Mouse (Mus musculus): ENCODE measurements around the gene Eps15.

Gene Eps15

GRCm38 (mm10) chr4:109268903-109269302 lies 11.2 kb upstream of the Eps15 start:
- no peak for DNase-seq (ENCODE audit: low spot score in 2 of 2)

DNA sequence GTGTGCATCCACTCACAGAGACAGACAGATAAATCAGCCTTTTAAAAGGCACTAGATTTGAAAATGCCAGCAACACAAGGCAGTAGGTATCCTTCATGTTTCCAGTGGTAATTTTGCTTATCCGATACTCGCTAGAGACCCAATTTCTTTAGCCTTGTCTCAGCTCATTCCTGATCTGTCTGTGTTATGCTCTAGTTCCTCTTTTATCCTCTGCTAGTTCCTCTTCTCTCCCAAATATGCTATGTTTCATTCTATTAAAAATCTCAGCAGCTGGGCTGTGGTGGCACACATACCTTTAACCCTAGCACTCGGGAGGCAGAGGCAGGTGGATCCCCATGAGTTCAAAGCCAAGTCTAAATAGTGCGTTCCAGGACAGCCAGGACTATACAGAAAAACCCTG lies 8.3 kb upstream of the Eps15 start:
- no peak for DNase-seq (ENCODE audit: low spot score in 2 of 2)

DNA sequence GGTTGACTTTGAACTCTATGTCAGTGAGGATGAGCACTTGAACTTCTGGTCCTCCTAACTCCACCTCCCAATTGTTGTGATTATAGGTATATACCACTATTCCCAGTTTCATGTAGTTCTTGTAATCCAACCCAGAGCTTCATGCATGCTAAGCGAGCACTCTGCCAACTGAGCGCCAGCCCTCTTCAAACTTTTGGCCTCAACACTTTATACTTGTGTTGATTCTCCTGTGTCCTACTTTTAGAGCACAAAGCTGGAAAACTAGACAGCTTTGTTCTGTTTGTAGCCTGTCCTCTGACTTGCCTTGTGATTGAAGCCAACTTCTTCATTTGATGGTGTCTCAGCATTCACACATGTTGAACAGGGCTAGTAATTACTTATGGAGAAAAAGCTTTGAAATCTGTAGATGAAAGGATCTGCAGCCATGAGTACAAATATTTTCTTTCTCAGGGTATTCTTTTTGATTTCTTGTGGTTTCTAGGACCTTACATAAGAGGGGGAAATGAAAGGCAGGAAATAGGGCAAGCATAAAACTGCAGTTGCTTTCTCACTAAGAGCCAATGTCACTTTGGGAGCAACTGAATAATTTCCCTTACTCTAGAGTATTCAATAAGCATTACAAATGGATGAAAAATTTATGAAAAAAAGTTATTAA lies 6.4 kb upstream of the Eps15 start:
- DNase-seq (ENCODE audit: low spot score in 2 of 2): no peak

GRCm38 (mm10) chr4:109280459-109281160 lies 542 bp downstream of the Eps15 start:
- DNase-seq (ENCODE audit: low spot score in 2 of 2): peak; percentile 27 to 42

DNA sequence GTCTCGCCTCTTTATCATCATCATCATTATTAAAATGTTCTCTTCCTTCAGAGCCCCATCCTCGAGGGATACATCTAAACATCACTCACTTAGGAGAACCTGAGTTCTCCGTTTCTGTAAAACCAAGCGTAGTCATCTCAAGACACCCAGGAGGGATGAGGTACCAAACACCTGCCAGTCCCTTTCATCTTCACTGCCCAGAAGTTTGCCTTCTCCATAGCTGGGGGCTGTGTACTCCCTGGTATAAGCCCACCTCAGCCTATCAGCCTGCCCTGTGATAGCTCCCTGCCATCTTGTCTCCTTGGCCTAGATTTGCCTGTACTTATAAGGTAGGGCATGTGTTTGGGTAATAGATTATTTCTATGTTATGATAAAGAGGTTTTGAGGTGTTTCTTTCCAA lies 1.1 kb downstream of the Eps15 start:
- DNase-seq (ENCODE audit: low spot score in 2 of 2): no peak

DNA sequence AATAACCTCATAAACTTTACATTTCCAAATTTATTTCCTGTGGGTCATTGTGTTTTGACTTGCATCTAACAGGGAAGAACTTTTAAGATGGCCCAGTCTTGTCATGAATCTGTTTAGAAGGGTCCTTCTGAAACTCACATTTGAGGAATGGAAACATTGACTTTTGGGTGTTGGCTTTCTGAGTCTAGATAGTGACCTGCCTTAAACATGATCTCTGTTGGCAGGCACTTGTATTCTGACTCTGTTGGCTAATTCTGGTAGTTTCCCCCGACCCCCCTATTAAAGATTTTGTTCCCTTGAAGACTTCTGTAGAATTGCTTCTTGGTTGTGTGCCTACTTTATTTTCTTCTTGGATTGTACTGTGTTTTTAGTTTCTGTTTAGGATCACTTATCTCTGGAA lies 1.9 kb downstream of the Eps15 start:
- no peak for DNase-seq (ENCODE audit: low spot score in 2 of 2)

DNA sequence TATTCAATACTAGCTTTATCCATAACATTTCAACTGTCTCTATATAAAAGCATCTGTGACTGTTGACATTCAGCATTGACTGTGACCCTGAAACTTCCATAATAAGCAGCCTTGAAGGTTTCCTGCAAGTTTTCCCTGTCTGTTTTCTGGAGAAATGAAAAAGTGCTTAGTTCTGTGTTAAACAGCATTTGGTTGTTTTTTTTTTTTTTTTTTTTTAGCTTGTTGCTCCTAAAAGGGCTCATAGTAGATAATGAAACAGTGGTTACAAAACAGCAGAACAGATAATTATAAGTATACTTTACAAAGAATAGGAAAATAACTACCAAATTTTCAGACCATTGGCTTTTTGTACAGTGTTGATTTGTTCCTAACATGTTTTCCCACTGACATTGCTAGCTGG lies 14.6 kb downstream of the Eps15 start:
- DNase-seq (ENCODE audit: low spot score in 2 of 2): no peak

DNA sequence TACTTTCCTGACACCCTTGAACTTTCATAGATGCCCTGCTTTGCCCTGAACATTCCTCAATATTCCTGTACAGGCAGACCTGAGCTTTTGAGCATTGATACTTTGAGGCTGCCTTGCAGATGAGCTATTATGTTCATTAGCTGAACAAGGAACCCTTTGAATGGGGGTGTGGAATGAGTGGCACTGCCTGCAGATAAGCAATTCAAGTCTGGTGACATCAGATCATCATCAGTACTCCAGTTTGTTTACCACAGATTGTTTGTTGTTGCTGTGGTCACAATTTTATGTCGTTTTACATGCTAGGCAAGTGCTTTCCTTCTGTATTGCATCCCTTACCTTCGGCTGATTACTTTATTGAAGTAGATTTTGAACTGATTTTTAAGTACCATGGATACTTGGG lies 16.4 kb downstream of the Eps15 start:
- DNase-seq (ENCODE audit: low spot score in 2 of 2): no peak

DNA sequence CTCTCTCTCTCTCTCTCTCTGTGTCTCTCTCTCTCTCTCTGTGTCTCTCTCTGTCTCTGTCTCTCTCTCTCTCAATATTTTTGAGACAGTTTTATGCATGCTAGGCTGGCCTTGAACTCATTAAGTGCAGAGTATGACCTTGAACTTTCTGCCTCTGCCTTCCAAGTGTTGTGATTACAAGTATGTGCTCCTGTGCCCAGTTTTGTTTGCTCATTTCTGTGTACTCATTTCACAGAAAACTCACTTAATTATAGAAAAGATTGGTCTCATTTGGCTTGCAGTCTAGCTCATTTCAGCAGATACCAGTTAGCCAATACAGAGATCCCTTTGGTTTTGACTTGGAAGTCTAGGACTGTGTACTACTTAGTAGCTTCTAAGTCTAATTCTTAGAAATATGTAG lies 19.1 kb downstream of the Eps15 start:
- no peak for DNase-seq (ENCODE audit: low spot score in 2 of 2)

DNA sequence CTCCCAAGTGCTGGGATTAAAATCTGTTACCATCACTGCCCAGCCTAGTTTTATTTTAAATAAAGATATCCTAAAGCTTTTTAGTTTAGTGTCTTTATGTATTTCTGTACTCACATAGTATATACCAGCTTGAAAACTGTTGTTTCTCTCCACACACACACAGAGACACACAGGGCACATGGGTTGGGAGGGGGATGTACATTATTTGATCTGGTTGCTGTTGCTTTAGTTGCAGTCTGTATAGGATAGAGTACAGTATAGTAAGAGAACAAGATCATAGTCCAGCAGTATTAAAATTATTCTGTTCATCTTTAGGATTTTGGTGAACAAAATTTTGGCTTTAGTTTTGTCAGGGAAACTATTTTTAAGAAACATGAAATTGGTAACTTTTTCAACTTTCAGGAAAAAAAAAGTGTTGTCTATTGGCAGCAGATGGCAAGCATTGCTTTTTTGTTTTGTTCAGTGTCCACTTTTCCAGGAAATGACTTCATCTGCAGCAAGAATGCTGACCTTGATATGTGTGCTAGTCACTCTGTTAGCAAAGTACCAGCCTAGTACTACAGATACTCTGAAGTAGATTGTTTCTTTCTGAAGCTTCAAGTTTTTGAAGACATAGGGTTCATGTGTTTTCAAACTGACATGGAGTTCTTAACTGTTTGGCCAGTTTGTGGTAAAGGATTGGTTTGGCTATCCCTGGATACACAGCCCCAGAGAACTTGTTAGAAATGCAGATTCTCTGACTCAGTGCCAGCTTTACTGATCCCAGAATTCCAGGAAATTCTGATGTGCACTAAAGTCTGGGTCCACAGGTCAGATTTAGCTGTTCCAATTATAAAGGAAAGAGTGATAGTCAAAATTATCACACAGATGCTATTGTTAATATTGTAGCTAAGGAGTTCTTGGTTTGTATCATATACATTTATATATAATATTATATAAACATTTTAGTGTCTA lies 37.1 kb downstream of the Eps15 start:
- DNase-seq (ENCODE audit: low spot score in 2 of 2): no peak

DNA sequence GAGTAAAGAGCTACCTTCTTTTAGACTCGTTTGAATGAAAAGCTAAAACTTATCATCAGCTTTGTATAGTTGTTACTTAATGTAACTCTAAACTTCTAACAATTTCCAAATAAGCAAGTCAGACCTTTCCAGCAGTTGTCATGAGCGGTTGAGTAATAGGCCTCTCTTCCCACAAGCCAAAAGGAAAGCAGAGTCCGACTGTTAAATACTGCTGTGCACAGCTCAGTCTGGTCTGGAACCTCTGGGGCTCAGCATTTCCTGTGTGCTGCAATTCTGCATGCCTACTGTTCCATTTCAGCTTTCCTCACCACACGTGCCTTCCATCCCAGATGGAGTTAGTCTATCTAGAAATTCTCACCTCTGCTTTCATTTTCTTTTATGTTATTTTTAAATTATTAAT lies 56.7 kb downstream of the Eps15 start:
- DNase-seq (ENCODE audit: low spot score in 2 of 2): no peak

DNA sequence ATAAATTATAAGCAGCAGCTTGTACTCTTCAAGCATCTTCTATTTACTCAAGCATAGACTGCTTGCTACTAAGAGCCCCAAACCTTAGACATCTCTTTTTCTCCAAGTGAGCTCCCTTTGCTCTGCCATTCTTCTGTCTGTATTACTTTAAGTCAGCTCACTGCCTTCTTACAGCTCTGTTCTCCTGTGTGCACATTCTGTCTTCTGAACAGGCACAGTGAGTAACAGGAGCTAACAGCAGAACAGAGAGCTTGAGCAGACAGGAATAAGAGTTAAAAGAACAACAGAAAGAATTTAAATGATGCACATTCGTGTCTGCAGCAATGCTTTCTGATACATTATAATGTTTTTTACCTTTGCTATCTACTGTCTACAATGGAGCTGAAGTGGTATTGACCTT lies 61.2 kb downstream of the Eps15 start:
- DNase-seq (ENCODE audit: low spot score in 2 of 2): no peak

DNA sequence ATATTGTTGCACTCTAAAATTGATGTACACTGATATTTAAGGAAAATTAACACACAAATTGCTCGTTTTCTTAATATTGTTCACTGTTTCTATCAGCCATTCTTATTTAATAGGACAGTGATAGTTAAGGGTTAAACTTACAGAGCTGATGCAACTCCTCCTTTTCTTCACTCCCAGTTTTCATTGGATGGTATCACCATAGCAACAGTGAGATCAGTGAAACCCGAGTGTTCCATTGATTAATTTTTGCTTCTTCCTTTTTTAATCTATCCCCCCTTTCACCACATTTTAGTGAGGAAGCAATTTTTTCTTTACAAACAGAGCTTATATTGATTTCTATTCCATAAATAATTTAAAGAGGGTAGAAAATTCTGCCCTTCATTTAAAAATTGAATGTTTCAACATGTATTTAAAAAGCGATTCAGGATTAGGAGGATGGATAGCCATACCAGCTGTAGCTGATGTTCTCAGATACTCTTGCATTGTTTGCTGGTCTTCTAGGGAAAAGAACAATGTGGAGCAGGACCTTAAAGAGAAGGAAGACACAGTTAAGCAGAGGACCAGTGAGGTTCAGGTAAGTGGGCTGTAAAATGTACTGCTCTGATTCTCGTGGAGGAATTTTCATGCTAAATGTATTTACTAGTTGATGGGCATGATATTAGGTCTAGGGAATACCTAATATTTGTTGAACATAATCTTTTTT lies 62.9 kb downstream of the Eps15 start:
- DNase-seq (ENCODE audit: low spot score in 2 of 2): no peak

GRCm38 (mm10) chr4:109343909-109344308 lies 63.8 kb downstream of the Eps15 start:
- no peak for DNase-seq (ENCODE audit: low spot score in 2 of 2)

- no peak for DNase-seq (ENCODE audit: low spot score in 2 of 2)
Observed at GRCm38 (mm10) chr4:109378107-109378506, 98.0 kb downstream of the Eps15 start.

- DNase-seq (ENCODE audit: low spot score in 2 of 2): no peak
Observed at GRCm38 (mm10) chr4:109382457-109382856, 102.4 kb downstream of the Eps15 start.

- no peak for DNase-seq (ENCODE audit: low spot score in 2 of 2)
Observed at GRCm38 (mm10) chr4:109385599-109385998, 105.5 kb downstream of the Eps15 start.

- DNase-seq (ENCODE audit: low spot score in 2 of 2): no peak
Observed at GRCm38 (mm10) chr4:109393229-109393779, 113.2 kb downstream of the Eps15 start.

- DNase-seq (ENCODE audit: low spot score in 2 of 2): peak in 1 of 2 experiments; percentile 8
Observed at GRCm38 (mm10) chr4:109393902-109394301, 113.8 kb downstream of the Eps15 start.

DNA sequence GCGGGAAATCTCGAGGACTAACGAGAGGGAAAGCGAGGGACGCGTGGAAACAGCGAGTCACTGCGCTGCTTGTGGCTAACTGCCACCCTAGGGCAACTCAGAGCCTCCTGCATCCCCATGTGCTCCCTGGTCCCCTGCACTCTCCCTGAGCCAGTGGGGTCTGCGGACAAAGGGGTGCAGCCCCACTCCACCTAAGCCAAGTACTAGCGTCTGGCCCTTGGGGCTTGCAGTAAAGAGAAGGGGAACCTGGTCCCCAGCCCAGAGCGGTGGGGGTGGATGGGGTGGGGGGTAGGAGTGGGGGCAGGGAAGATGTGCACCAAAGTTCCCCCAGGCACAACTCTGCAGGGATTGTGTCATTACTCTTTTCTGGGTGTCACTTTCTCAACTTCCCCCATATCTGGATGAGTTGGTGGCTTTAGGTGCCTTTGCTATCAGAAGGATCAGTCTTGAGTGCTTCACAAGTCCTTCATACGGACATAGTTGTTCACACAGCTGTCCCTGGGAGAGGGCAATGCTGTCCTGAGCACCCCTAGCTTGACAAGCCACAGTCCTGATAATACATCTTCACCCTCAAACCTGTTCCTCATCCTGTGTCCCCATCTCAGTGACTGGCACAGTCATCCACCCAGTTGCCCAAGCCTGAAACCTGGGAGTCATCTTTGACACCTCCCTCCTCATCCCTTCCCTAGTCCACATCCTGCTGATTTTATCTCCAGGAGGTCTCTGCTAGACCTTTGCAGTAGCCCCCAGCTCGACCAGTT lies 114.4 kb downstream of the Eps15 start:
- no peak for DNase-seq (ENCODE audit: low spot score in 2 of 2)
